Mouse (Mus musculus) layer of hippocampus, adult 9-10 months (tissue): Measurements from ENCODE around the gene Hivep2.

Source experiments
- DNase-seq: peaks from one replicate; pipeline ENCODE4 v3.0.0; 2022; ENCODE audit warnings: low spot score

The Hivep2 gene

GRCm38 (mm10) chr10:14085241-14085659 is 119.4 kb downstream of the Hivep2 start:
- DNase-seq, result no peak

- DNase-seq, result no peak
These were observed 120.1 kb downstream of the Hivep2 start for GRCm38 (mm10) chr10:14085882-14086515.

GRCm38 (mm10) chr10:14087316-14087715 is 121.4 kb downstream of the Hivep2 start:
- DNase-seq, result no peak

GRCm38 (mm10) chr10:14089488-14089887 is 123.6 kb downstream of the Hivep2 start:
- DNase-seq, result no peak

GRCm38 (mm10) chr10:14094033-14094432 is 128.2 kb downstream of the Hivep2 start:
- no peak for DNase-seq

- no peak for DNase-seq
These were observed 130.2 kb downstream of the Hivep2 start for GRCm38 (mm10) chr10:14096045-14096444.

GRCm38 (mm10) chr10:14099182-14099581 is 133.3 kb downstream of the Hivep2 start:
- no peak for DNase-seq

- no peak for DNase-seq
These were observed 134.2 kb downstream of the Hivep2 start for GRCm38 (mm10) chr10:14100041-14100440.

- no peak for DNase-seq
These were observed 135.0 kb downstream of the Hivep2 start for GRCm38 (mm10) chr10:14100847-14101246.

- DNase-seq, result no peak
These were observed 136.1 kb downstream of the Hivep2 start for GRCm38 (mm10) chr10:14101966-14102365.

GRCm38 (mm10) chr10:14107980-14108671 is 142.3 kb downstream of the Hivep2 start:
- no peak for DNase-seq

GRCm38 (mm10) chr10:14115846-14116245 is 150.0 kb downstream of the Hivep2 start:
- DNase-seq, result no peak

GRCm38 (mm10) chr10:14116978-14117377 is 151.1 kb downstream of the Hivep2 start:
- DNase-seq, result no peak

- DNase-seq, result no peak
These were observed 153.3 kb downstream of the Hivep2 start for GRCm38 (mm10) chr10:14119201-14119600.

- no peak for DNase-seq
These were observed 154.6 kb downstream of the Hivep2 start for GRCm38 (mm10) chr10:14120512-14120911.

GRCm38 (mm10) chr10:14127826-14128225 is 162.0 kb downstream of the Hivep2 start:
- no peak for DNase-seq

GRCm38 (mm10) chr10:14130270-14130669 is 164.4 kb downstream of the Hivep2 start:
- DNase-seq, result no peak

GRCm38 (mm10) chr10:14131307-14131706 is 165.4 kb downstream of the Hivep2 start:
- DNase-seq, result no peak

- no peak for DNase-seq
These were observed 166.2 kb downstream of the Hivep2 start for GRCm38 (mm10) chr10:14132061-14132460.

GRCm38 (mm10) chr10:14132937-14133336 is 167.1 kb downstream of the Hivep2 start:
- DNase-seq, result no peak

- DNase-seq, result no peak
These were observed 172.8 kb downstream of the Hivep2 start for GRCm38 (mm10) chr10:14138663-14139062.

GRCm38 (mm10) chr10:14144840-14145239 is 179.0 kb downstream of the Hivep2 start:
- no peak for DNase-seq

- no peak for DNase-seq
These were observed 199.0 kb downstream of the Hivep2 start for GRCm38 (mm10) chr10:14164829-14165228.
